Mouse (Mus musculus) ES-E14 (cell line): Measurements from ENCODE around the gene Tead1. TPM values are rescaled to one million over a fixed set of nuclear protein-coding genes. Genes with fewer than 3 reads are reported as not detected.
A peak's percentile ranks its signal among the peaks of the same experiment; 100 is the strongest.

Source experiments
- DNase-seq: peaks from one replicate; pipeline ENCODE4 v3.0.0-alpha.2; 2013; ENCODE audit warnings: low read depth, low spot score
- H3K27ac ChIP-seq: 2 replicates; pipeline ENCODE4 v1.5.1; 2012; ENCODE audit warnings: low read depth, mild to moderate bottlenecking, low read length, moderate library complexity, mixed read lengths; ENCODE audit not compliant: poor library complexity, insufficient read depth, severe bottlenecking
- H3K36me3 ChIP-seq: 2 replicates; pipeline ENCODE4 v1.6.1; 2012; ENCODE audit warnings: mild to moderate bottlenecking, low read length, moderate library complexity, mixed read lengths; ENCODE audit not compliant: control insufficient read depth, poor library complexity, insufficient read depth, severe bottlenecking
- H3K4me1 ChIP-seq, 2 experiments: fragments of 150-350 bp in 1 of 2; sonication (generic) in 1 of 2; 2 replicates each; pipeline ENCODE4 v1.6.1; 2012; ENCODE audit warnings: low read length in 2 of 2, mild to moderate bottlenecking in 1 of 2, mixed read lengths in 1 of 2; ENCODE audit not compliant: control insufficient read depth in 2 of 2, insufficient read depth in 2 of 2, poor library complexity in 1 of 2
- H3K4me3 ChIP-seq, 2 experiments: fragments of 150-350 bp in 1 of 2; sonication (generic) in 1 of 2; 2 replicates each; pipeline ENCODE4 v1.5.1; 2012; ENCODE audit warnings: low read length in 2 of 2, low read depth in 1 of 2, mild to moderate bottlenecking in 1 of 2, mixed read lengths in 1 of 2; ENCODE audit not compliant: insufficient read depth in 1 of 2, poor library complexity in 1 of 2, severe bottlenecking in 1 of 2
- H3K9ac ChIP-seq: 2 replicates; pipeline ENCODE4 v1.6.1; 2012; ENCODE audit warnings: low read depth, mild to moderate bottlenecking, low read length, mixed read lengths; ENCODE audit not compliant: poor library complexity, insufficient read depth, severe bottlenecking
- H3K9me3 ChIP-seq: fragments of 150-350 bp; sonication (generic); 2 replicates; pipeline ENCODE4 v1.6.1; 2012; ENCODE audit warnings: low read depth, mild to moderate bottlenecking, low read length; ENCODE audit not compliant: control insufficient read depth, insufficient read depth
- CHD2 ChIP-seq: IDR thresholded peaks from 2 replicates; pipeline ENCODE4 v1.6.1; 2014; ENCODE audit warnings: mild to moderate bottlenecking, low read depth, low read length, inconsistent platforms
- HCFC1 ChIP-seq: IDR thresholded peaks from 2 replicates; pipeline ENCODE4 v1.6.1; 2012; ENCODE audit warnings: low read length, inconsistent platforms, borderline replicate concordance; ENCODE audit not compliant: insufficient read depth
- MAFK ChIP-seq: IDR thresholded peaks from 2 replicates; pipeline ENCODE4 v1.6.1; 2014; ENCODE audit warnings: mild to moderate bottlenecking, low read depth, low read length, inconsistent platforms; ENCODE audit not compliant: insufficient read depth
- ZC3H11A ChIP-seq: IDR thresholded peaks from 2 replicates; pipeline ENCODE4 v1.6.1; 2012; ENCODE audit warnings: low read depth, mild to moderate bottlenecking, inconsistent platforms, low read length, borderline replicate concordance
- ZNF384 ChIP-seq: IDR thresholded peaks from 2 replicates; pipeline ENCODE4 v1.6.1; 2012; ENCODE audit warnings: low read depth, low read length, inconsistent platforms
- in situ Hi-C, 2 experiments: fragments of 600-800 bp; cut with MboI; formaldehyde crosslinking; loops; one replicate each; pipeline ENCODE4 v1.15.1; 2025; ENCODE audit warnings: low sequenced_read_pairs in 2 of 2, inconsistent platforms in 1 of 2; ENCODE audit not compliant: unreplicated experiment in 2 of 2
- total RNA-seq: library from RNA; depleted of rRNA; stranded (reverse); fragments of 300-350 nt; gene quantifications from 2 replicates; pipeline ENCODE4 v1.2.3, GENCODE M21; 2012

Tead1 gene
- total RNA-seq, 1 experiment = 90.5 TPM

- TF ChIP-seq ZNF384 (no peak), MAFK (peak; percentile 96)
- no peak overlapping the region for H3K9ac ChIP-seq
- no peaks in the 10 kb centered on the region for H3K9me3 ChIP-seq
- in situ Hi-C loops = no loop called here
- peaks cover 9 to 15% of the 10 kb centered on the region in 2 experiments; a peak in 2 of 4 replicates for H3K4me1 ChIP-seq
- H3K27ac ChIP-seq = no peak overlapping the region
- DNase-seq = no peak
- no peaks in the 10 kb centered on the region for H3K36me3 ChIP-seq
- no peak overlapping the region for H3K4me3 ChIP-seq
Observed at GRCm38 (mm10) chr7:112748327-112748726, 69.2 kb downstream of the Tead1 start.

GRCm38 (mm10) chr7:112750101-112750500 is 71.0 kb downstream of the Tead1 start:
- in situ Hi-C loops = no loop called here
- DNase-seq = no peak
- Histone ChIP-seq H3K36me3 (no peaks in the 10 kb centered on the region; the same call in 1 of the 2 replicates), H3K4me3 (no peak overlapping the region), H3K27ac (no peak overlapping the region), H3K4me1 (peaks cover 5 to 10% of the 10 kb centered on the region in 2 experiments; a peak in 2 of 4 replicates), H3K9me3 (no peaks in the 10 kb centered on the region), H3K9ac (no peak overlapping the region)
- TF ChIP-seq HCFC1 (no peak), CHD2 (no peak), ZC3H11A (no peak), MAFK (no peak), ZNF384 (no peak)

- H3K36me3 ChIP-seq = no peaks in the 10 kb centered on the region; the same call in 1 of the 2 replicates
- H3K9me3 ChIP-seq = no peaks in the 10 kb centered on the region
- no peak overlapping the region for H3K9ac ChIP-seq
- no peak for TF ChIP-seq CHD2
- TF ChIP-seq ZC3H11A = no peak
- no peak for TF ChIP-seq MAFK
- no peak for TF ChIP-seq HCFC1
- no peak for TF ChIP-seq ZNF384
- in situ Hi-C loops = no loop called here
- DNase-seq = no peak
- H3K4me1 ChIP-seq = peaks cover 0 to 10% of the 10 kb centered on the region in 2 experiments; a peak in 1 of 4 replicates
- H3K4me3 ChIP-seq = no peak overlapping the region
- H3K27ac ChIP-seq = no peak overlapping the region
Observed at GRCm38 (mm10) chr7:112752311-112752710, 73.2 kb downstream of the Tead1 start.

GRCm38 (mm10) chr7:112753314-112753713 is 74.2 kb downstream of the Tead1 start:
- DNase-seq = no peak
- H3K4me1 ChIP-seq = peaks cover 0 to 13% of the 10 kb centered on the region in 2 experiments; a peak in 1 of 4 replicates
- H3K9ac ChIP-seq = no peak overlapping the region
- no peak for TF ChIP-seq ZNF384
- TF ChIP-seq MAFK = no peak
- TF ChIP-seq HCFC1 = no peak
- TF ChIP-seq CHD2 = no peak
- TF ChIP-seq ZC3H11A = no peak
- H3K4me3 ChIP-seq = no peak overlapping the region
- in situ Hi-C loops = no loop called here
- no peaks in the 10 kb centered on the region for H3K9me3 ChIP-seq
- no peak overlapping the region for H3K27ac ChIP-seq
- H3K36me3 ChIP-seq = no peaks in the 10 kb centered on the region; the same call in 1 of the 2 replicates

- Histone ChIP-seq H3K4me3 (no peak overlapping the region), H3K36me3 (peaks cover 13% of the 10 kb centered on the region; the same call in 1 of the 2 replicates), H3K9ac (no peak overlapping the region), H3K27ac (no peak overlapping the region), H3K9me3 (no peaks in the 10 kb centered on the region), H3K4me1 (peaks cover 3 to 14% of the 10 kb centered on the region in 2 experiments; a peak in 2 of 4 replicates)
- in situ Hi-C loops = no loop called here
- TF ChIP-seq MAFK (no peak), HCFC1 (no peak), CHD2 (no peak), ZNF384 (no peak)
- no peak for DNase-seq
Observed at GRCm38 (mm10) chr7:112759359-112759975, 80.3 kb downstream of the Tead1 start.
